Mouse (Mus musculus) urinary bladder, postnatal 10 days (tissue): ENCODE measurements around the gene S100pbp.

ENCODE experiments used
- DNase-seq: peaks from one replicate; pipeline ENCODE4 v3.0.0; 2022; ENCODE audit warnings: low spot score

S100pbp gene

GRCm38 (mm10) chr4:129189542-129190519 lies at the start of gene S100pbp, which contains the start of gene Yars:
Gene S100pbp (minus strand): TSS chr4:129189727.
Gene Yars (plus strand): TSS chr4:129189760.
- DNase-seq: peak; percentile 86

DNA sequence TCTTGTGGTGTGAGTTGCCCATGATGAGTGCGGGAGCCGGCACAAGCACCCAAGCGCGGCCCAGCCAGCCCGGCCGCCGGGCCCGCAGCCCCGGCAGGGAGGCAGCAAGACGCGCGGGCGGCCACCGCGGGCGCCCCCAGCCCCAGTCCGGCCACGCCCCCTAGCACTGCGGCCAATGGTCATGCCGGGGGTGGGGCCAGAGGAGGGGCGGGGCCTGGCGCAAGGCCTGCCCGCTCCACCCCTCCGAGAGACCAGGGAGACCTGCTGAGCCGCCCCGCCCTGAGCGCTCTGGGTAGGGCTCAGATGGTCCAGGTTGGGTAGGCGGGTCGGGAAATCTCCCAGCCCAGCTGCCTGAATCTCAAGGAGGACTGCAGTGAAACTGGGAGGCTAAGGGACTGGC lies 49.5 kb upstream of the S100pbp start:
- DNase-seq: no peak

- no peak for DNase-seq
Observed at GRCm38 (mm10) chr4:129238579-129239016, 49.1 kb upstream of the S100pbp start.

GRCm38 (mm10) chr4:129237843-129238441 lies 48.4 kb upstream of the S100pbp start:
- DNase-seq: no peak

GRCm38 (mm10) chr4:129236236-129236813 lies 46.8 kb upstream of the S100pbp start:
- no peak for DNase-seq

DNA sequence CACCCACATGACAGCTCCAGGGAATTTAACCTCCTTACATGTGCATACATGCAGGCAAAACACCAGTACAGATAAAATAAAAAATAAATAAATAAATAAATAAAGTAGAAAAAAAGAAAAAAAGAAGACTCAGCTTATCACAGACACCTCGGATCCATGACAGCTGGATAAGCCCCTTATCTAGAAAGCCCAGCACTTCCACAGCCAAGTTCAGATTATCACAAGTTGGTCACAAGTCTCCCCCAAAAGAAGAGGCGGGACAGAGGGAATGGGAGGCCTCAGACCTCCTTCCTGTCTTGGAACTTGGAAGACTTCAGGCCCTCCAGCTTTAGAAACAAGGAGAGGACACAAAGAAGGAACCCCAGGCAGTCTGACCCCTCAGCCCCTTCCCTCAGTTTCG lies 45.6 kb upstream of the S100pbp start:
- DNase-seq: no peak

GRCm38 (mm10) chr4:129234488-129234887 lies 45.0 kb upstream of the S100pbp start:
- DNase-seq: no peak

GRCm38 (mm10) chr4:129232561-129233360 lies 43.2 kb upstream of the S100pbp start:
- DNase-seq: no peak

- peak; percentile 71 for DNase-seq
Observed at GRCm38 (mm10) chr4:129231594-129232450, 42.3 kb upstream of the S100pbp start.

DNA sequence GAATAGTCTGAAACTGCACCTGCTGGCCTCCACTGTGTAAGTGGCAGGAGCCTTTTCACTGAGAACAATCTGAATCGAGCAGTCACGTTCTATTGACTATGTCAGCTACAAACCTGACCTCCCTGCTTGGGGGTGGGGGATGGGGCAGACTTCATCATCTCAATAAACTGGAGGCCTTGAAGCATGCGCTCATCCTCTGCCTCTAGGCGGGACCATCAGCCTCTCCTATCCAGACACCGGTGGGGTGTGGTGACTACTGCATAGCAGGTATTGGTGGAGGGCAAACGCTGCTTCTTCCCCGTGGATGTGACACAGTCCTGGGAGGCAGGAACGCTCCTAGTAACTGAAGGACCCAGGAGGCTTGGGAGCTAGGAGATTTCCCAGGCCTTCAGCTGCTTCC lies 41.4 kb upstream of the S100pbp start:
- DNase-seq: no peak

DNA sequence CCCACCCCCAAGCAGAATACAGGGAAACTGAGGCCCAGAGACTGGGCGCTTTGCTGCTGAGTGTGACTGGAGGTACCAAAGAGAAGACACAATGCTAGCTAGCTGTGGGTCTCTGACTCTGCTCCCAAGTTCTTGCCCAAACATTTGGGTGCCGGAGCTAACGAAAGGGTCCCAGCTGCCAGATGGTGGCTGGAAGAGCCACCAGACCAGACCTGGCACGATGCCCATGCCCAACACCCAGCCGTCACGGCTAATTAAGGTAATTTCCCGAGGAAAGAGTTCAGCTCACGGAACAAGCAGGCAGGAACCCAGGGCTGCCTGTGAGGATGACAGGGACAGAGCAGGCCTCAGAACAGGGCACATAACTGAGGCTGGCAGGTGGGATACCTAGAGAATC lies 38.5 kb upstream of the S100pbp start:
- DNase-seq: no peak

- DNase-seq: no peak
Observed at GRCm38 (mm10) chr4:129227170-129227984, 37.9 kb upstream of the S100pbp start.

DNA sequence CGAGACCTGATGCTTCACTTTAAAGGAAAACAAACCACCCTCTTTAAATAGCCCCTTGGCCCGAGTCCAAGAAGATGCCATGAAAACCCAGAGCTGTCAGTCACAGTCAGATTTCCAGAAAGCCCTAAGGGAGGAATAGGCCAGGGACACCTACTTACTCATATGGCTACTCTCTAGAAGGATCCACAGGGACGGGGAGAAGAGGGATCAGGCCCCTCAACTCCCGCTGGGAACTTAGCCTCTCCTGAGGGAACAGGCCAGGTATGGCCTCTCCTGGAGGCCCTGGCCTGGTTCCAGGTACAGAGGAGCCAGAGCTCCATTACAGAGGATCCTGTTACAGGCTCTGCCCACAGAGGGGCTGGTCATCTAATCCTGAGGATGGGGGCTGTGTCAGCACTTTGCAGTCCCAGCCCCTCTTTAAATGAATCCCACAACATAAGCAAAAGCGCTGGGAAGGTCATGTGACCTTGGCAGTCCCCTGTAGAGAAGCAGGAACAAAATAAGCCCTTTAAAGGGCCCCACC lies 37.0 kb upstream of the S100pbp start:
- no peak for DNase-seq

DNA sequence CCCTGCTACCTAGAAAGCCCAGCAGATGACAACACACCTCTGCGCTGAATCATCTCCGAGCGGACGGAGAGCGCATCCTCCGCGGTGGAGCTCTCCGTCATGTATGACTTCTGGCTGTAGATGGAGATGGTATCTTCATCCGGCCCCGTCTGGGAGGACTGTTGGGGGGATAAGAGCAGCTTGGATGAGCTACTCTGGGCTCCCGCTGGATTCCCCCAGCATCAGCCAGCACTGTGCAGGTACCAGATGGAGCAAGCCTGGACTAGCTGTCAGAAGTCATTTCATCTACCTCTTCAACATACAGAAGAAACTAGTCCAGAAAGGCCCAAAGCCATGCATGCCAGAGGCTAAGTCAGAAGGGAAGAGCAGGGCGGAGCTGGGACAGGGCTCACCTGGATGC lies 35.8 kb upstream of the S100pbp start:
- no peak for DNase-seq

DNA sequence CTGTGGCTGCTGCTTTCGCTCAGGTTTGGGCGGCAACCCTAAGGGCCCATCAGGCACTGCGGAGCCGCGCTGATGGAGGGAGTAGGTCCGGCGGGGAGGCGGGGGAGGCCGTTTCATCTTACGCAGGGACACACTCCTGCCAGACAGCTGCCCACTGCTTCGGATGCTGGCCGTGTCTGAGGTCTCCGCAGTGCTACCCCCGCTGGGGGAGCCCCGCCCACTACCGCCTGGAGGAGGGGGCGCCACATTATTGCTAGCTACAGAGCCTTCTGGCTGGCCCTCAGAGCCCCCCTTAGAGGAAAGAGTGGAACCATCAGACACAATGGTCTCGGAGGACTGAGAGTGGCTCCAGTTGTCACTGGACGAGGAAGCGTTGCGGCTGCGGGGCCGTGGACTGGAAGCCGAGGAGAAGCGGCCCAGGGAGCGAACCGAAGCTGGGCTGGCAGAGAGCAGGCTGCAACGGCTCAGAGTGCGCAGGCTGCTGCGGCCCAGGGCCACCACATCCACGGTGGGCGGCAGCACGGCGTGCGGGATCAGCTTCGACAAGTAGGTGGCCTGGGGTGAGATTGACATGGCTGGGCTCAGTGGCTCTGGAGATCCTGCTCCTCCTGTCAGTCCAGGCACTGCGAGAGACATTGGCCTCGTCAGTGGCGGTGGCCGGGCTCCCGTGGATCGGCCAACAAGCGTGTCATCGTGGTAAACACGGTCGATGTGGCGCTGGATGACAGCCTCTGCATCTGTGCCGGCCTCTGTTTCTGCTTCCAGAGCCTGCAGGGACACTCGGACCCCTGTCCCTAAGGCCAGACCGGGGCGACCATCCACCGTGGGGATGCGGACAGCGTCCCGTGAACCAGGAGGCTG lies 34.1 kb upstream of the S100pbp start:
- DNase-seq: no peak

- DNase-seq: no peak
Observed at GRCm38 (mm10) chr4:129222019-129222925, 32.7 kb upstream of the S100pbp start.

DNA sequence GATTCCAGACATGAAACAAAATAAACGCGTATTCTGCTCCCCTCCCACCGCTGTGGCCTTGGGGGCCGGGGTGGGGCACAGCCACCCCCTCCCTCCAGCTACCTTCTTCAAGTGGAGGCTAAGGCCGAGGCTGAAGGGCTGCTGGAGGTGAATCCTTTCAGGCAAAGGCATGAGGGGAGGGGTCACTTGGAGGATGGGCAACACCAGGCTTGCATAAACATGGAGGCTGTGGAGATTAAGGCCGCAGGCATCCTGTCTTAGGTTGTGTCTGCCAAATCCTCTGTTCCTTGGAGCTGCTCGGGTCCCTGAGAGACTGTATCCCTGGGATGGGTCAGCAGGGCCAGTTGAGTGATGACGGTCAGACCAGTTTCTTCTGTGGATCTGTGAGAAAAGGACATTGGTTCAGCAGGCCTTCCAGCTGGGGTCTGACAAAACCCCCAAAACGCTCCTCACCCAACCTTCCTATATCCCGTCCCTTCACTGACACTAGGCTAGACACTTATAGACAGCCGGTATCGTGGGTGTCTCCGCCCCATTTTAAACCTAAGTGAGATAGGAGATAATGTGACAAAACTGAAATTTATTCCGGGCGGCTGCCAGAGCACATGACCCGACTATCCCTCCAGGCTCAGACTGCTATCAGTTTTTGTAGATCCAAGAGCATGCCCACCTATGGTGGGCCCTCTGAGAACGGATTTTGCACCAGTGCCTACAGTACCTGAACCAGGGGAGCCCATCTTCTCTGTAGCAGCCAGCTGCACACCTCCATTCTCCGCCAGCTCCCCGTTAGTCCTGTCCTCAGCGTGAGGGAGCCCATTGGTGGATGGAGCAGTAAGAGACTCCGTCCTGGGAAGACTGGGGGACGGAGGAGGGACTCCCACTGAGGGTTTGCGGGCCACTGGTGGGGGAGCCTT lies 31.8 kb upstream of the S100pbp start:
- no peak for DNase-seq
